Comparison of ENCODE assay signal across 7 mouse cellular contexts in the genomic region with DNA sequence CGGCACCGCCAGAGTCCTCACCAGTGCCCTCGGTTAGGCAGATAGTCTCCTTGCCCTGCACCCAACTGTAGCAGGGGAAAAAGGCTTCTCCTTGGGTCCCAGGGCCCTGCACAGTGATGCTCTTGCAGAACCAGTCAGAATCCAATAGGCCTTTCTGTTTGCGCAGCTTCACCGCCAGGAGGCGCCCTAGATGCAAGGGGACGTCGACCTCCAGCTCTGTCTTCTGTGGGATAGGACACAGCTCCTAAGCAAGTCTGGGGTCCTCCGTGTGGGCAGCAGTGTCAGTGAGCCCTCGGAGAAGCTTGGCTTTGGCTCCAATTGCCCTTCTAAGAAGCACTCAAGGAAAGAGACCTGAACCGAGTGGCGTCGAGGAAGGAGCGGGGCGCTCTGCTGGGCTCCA. TPM values are rescaled to one million over a fixed set of nuclear protein-coding genes. Genes with fewer than 3 reads are reported as not detected.
A peak's percentile ranks its signal among the peaks of the same experiment; 100 is the strongest.
DNase-seq lines count a peak whose midpoint lies in the region; ATAC-seq and TF ChIP-seq lines count a peak whose summit lies in the region.

No protein-coding gene starts in this region.

- no peaks in the 10 kb centered on the region for H3K79me3 ChIP-seq in C2C12 (ENCODE audit: low read depth)

- no peak overlapping the region for H3K9ac ChIP-seq in heart, embryonic 14.5 days (ENCODE audit: low read length)

- no peak for ATAC-seq in heart, embryonic 14.5 days (ENCODE audit: insufficient number of reproducible peaks, insufficient read depth, low FRiP score, low read depth)

- H3ac ChIP-seq in C2C12 (ENCODE audit: control insufficient read depth, insufficient read length, low read depth): no peak overlapping the region

- no peak overlapping the region for H3K27ac ChIP-seq in heart, embryonic 14.5 days (replicated peaks in 1 of 2; ENCODE audit: control insufficient read depth in 1 of 2, insufficient read depth in 1 of 2, low read depth in 2 of 2, low read length in 2 of 2)
- no peak overlapping the region for H3K27ac ChIP-seq in small intestine, adult 2 months (ENCODE audit: insufficient read depth, low read depth, low read length)

- WGBS in heart, embryonic 14.5 days: 4% methylated on average over 15 of the region's 15 CpGs
- 4% methylated on average over 15 of the region's 15 CpGs for WGBS in small intestine, adult 2 months

- no peaks in the 10 kb centered on the region for H3K79me2 ChIP-seq in C2C12 (ENCODE audit: control insufficient read depth, insufficient read depth)

- peak; percentile 59 for TF ChIP-seq CTCF in C2C12 (IDR thresholded peaks at IDR 0.05; ENCODE audit: control insufficient read depth, insufficient read depth, insufficient read length)
- peak; percentile 78; the same call in 1 of the 2 replicates for TF ChIP-seq CTCF in small intestine, adult 2 months (IDR thresholded peaks at IDR 0.05; ENCODE audit: extremely low read depth, insufficient read length, insufficient replicate concordance, low read depth, low read length)

- no peak overlapping the region for H3K4me3 ChIP-seq in C2C12 (ENCODE audit: insufficient read depth, poor library complexity, severe bottlenecking)
- peak overlapping the region in 1 of 2 experiments; percentile 12; a peak in 1 of 4 replicates for H3K4me3 ChIP-seq in heart, embryonic 14.5 days (ENCODE audit: control insufficient read depth in 1 of 2, insufficient read depth in 1 of 2, low read depth in 1 of 2, low read length in 2 of 2)
- peak overlapping the region; percentile 2; the same call in 1 of the 2 replicates for H3K4me3 ChIP-seq in small intestine, adult 2 months (ENCODE audit: low read depth, low read length)

- H3K9me3 ChIP-seq in heart, embryonic 14.5 days (ENCODE audit: control insufficient read depth, low read length): no peaks in the 10 kb centered on the region

- H3K4me2 ChIP-seq in heart, embryonic 14.5 days (ENCODE audit: low read length): peak overlapping the region; percentile 13

- no peaks in the 10 kb centered on the region for H3K36me3 ChIP-seq in C2C12 (ENCODE audit: control insufficient read depth, insufficient read depth)
- H3K36me3 ChIP-seq in heart, embryonic 14.5 days (ENCODE audit: control insufficient read depth, insufficient read depth, low read length): no peaks in the 10 kb centered on the region
- no peaks in the 10 kb centered on the region for H3K36me3 ChIP-seq in small intestine, adult 2 months (ENCODE audit: control insufficient read depth, insufficient read depth, low read length)

- DNase-seq in 3134 (ENCODE audit: extremely low read depth, insufficient read length, low spot score): peak; percentile 30
- DNase-seq in c-Kit-positive CD71-negative TER-119-negative erythroid progenitor cells, embryonic 14.5 days (ENCODE audit: low read depth): peak; percentile 60
- DNase-seq in kidney, postnatal 10 days: peak; percentile 71
- DNase-seq in lung, postnatal 36 days: peak; percentile 57

- no peak for TF ChIP-seq POLR2A in small intestine, adult 2 months (IDR thresholded peaks at IDR 0.05; ENCODE audit: low read depth, low read length)

- H3K27me3 ChIP-seq in C2C12 (ENCODE audit: control insufficient read depth, insufficient read depth, insufficient read length): peaks cover 57% of the 10 kb centered on the region
- H3K27me3 ChIP-seq in heart, embryonic 14.5 days (ENCODE audit: control insufficient read depth, insufficient read depth, low read length): peaks cover 56% of the 10 kb centered on the region
- H3K27me3 ChIP-seq in small intestine, adult 2 months (ENCODE audit: control insufficient read depth, insufficient read depth, low read length): peaks cover 26% of the 10 kb centered on the region

- no peaks in the 10 kb centered on the region; a peak in 1 of 4 replicates for H3K4me1 ChIP-seq in heart, embryonic 14.5 days (ENCODE audit: control insufficient read depth in 2 of 2, insufficient read depth in 2 of 2, low read length in 2 of 2)
- no peaks in the 10 kb centered on the region for H3K4me1 ChIP-seq in small intestine, adult 2 months (ENCODE audit: control insufficient read depth, insufficient read depth, insufficient read length, low read length)

TF ChIP-seq in C2C12, 6 proteins besides CTCF, POLR2A, EP300 and RAD21:
- TF ChIP-seq MYOG (IDR thresholded peaks at IDR 0.05; ENCODE audit: control insufficient read depth, extremely low read depth, insufficient read length): no peak
- TF ChIP-seq MYOD1 (IDR thresholded peaks at IDR 0.05; ENCODE audit: control insufficient read depth, insufficient read length, low read depth): no peak
- no peak for TF ChIP-seq FOSL1 (IDR thresholded peaks at IDR 0.05; ENCODE audit: insufficient read depth, low read length, poor library complexity, severe bottlenecking)

RNA-seq across cellular contexts. Expression of a gene that starts 0.8 kb away (rescaled TPM):
- 0.04 TPM for polyA plus RNA-seq in C2C12 (2012; fragmentation: generic; extraction: Trizol)
- polyA plus RNA-seq in heart, embryonic 14.5 days (2014; fragmentation: Nextera tagmentation; extraction: Ambion mirVana): not detected in 2 replicates
- polyA plus RNA-seq in small intestine, adult 2 months (2012; rRNA removed): 0.24 and 0.51 TPM in 2 replicates

RNA-seq across cellular contexts. Expression of a gene that starts 30.2 kb away (rescaled TPM):
- polyA plus RNA-seq in C2C12 (2012; fragmentation: generic; extraction: Trizol): not detected
- 0.13 TPM in 1 of 2 replicates, not detected in the other for polyA plus RNA-seq in heart, embryonic 14.5 days (2014; fragmentation: Nextera tagmentation; extraction: Ambion mirVana)
- 3.2 and 8.7 TPM in 2 replicates for polyA plus RNA-seq in small intestine, adult 2 months (2012; rRNA removed)
